Mouse (Mus musculus) hindbrain, postnatal 0 days (tissue): ENCODE results near the gene Inpp4b. TPM values are rescaled to one million over a fixed set of nuclear protein-coding genes. Genes with fewer than 3 reads are reported as not detected.

ENCODE experiments used
- ATAC-seq: fragments of 200-750 bp; cut with Nextera tagmentation; 2 replicates; pipeline ENCODE4 v1.8.0; 2017; ENCODE audit warnings: mild to moderate bottlenecking, moderate TSS enrichment, moderate library complexity
- DNase-seq: peaks from one replicate; pipeline ENCODE4 v3.0.0-alpha.2; 2015; ENCODE audit warnings: low spot score
- H3K27ac ChIP-seq: fragments of 300-500 bp; sonication (generic); 2 replicates; pipeline ENCODE4 v1.5.1; 2014; ENCODE audit warnings: mild to moderate bottlenecking
- H3K27me3 ChIP-seq: fragments of 300-500 bp; sonication (generic); 2 replicates; pipeline ENCODE4 v1.6.1; 2014; ENCODE audit warnings: low read length, mixed read lengths; ENCODE audit not compliant: insufficient read depth
- H3K36me3 ChIP-seq: fragments of 300-500 bp; sonication (generic); 2 replicates; pipeline ENCODE4 v1.6.1; 2014; ENCODE audit warnings: low read length, mixed read lengths; ENCODE audit not compliant: insufficient read depth
- H3K4me1 ChIP-seq: fragments of 300-500 bp; sonication (generic); 2 replicates; pipeline ENCODE4 v1.6.1; 2014; ENCODE audit warnings: antibody characterized with exemption, low read length, mixed read lengths; ENCODE audit not compliant: insufficient read depth
- H3K4me2 ChIP-seq: fragments of 300-500 bp; sonication (generic); 2 replicates; pipeline ENCODE4 v1.6.1; 2014; ENCODE audit warnings: low read depth, mild to moderate bottlenecking, low read length, moderate library complexity, mixed read lengths
- H3K4me3 ChIP-seq: fragments of 300-500 bp; sonication (generic); 2 replicates; pipeline ENCODE4 v1.5.1; 2014; ENCODE audit warnings: low read length
- H3K9ac ChIP-seq: fragments of 300-500 bp; sonication (generic); replicated peaks from 2 replicates; pipeline ENCODE4 v1.6.1; 2014; ENCODE audit warnings: mild to moderate bottlenecking, low read length, moderate library complexity, mixed read lengths
- H3K9me3 ChIP-seq: fragments of 300-500 bp; sonication (generic); 2 replicates; pipeline ENCODE4 v1.6.1; 2016; ENCODE audit warnings: low read length, mixed read lengths
- CTCF ChIP-seq: IDR thresholded peaks from 2 replicates; pipeline ENCODE4 v1.5.1; 2016; ENCODE audit warnings: antibody characterized with exemption, control low read depth, low read depth
- WGBS: fragments of 180-500 bp; shearing (Covaris S2); extraction: QIAGEN DNeasy Blood & Tissue Kit; methylation state at CpG from one replicate; pipeline ENCODE4 v1.1.7; 2014; 5-methylcytosine and 5-hydroxymethylcytosine counted together
- polyA plus RNA-seq: library from polyadenylated mRNA; unstranded; fragments of >200 nt; fragmentation: Nextera tagmentation; extraction: Ambion mirVana; gene quantifications from 2 replicates; pipeline ENCODE4 v1.2.1, GENCODE M21; 2015
- total RNA-seq: library from RNA; depleted of rRNA; stranded (reverse); fragments of >200 nt; gene quantifications from 2 replicates; pipeline ENCODE4 v1.2.3, GENCODE M21; 2014

Gene Inpp4b
- total and polyA plus RNA-seq, 2 experiments from 2014 or later, result 8.1 to 8.2 TPM

DNA sequence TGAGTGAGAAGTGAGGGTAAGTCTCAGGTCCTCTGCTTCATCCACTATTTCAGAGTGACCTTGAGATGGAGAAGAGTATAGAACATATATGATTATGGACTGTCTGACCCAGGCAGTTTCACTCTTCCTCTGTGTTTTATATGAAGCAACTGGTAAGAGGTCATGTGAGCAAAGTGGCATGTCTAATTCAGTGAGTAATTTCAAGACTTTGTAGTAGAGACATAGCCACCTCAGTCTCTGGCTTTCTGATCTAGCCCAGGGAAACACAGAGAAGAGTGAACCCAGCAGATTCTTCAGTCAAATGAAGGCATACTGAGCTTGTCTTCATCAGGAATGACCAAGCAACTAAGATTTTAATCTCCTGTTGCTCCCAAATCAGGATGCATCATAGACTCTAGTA lies 172.1 kb downstream of the Inpp4b start:
- TF ChIP-seq CTCF, result no peak
- no peak overlapping the region for H3K9ac ChIP-seq
- H3K27me3 ChIP-seq, result no peaks in the 10 kb centered on the region
- H3K9me3 ChIP-seq, result no peaks in the 10 kb centered on the region
- DNase-seq, result no peak
- no peak for ATAC-seq
- no peaks in the 10 kb centered on the region for H3K4me1 ChIP-seq
- no peak overlapping the region for H3K27ac ChIP-seq
- no peak overlapping the region for H3K4me3 ChIP-seq
- H3K36me3 ChIP-seq, result no peaks in the 10 kb centered on the region
- H3K4me2 ChIP-seq, result no peak overlapping the region

DNA sequence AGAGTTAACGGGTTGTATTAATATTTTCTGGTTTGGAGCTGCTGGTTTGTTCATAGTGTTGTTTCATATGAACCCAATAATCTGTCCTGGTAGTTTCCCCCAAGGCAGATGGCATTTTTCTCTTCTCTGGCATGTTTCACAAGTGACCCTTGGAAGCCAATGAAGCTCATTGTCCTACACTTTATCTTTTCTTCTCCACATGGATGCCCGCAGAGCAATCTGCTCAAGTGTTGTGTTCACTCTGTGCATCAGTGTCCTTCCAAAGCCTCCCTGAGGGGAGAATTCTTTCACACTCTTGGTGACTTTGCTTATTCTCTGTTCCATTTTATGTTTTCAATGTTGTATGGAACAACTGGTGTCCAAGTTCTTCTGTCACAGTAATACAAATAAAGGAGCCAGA lies 179.7 kb downstream of the Inpp4b start:
- no peak overlapping the region for H3K27ac ChIP-seq
- no peaks in the 10 kb centered on the region for H3K9me3 ChIP-seq
- H3K36me3 ChIP-seq, result no peaks in the 10 kb centered on the region
- no peak for TF ChIP-seq CTCF
- H3K27me3 ChIP-seq, result no peaks in the 10 kb centered on the region
- no peak overlapping the region for H3K4me3 ChIP-seq
- DNase-seq, result no peak
- no peak for ATAC-seq
- H3K4me1 ChIP-seq, result no peaks in the 10 kb centered on the region
- no peak overlapping the region for H3K9ac ChIP-seq
- 80% methylated on average over 2 of the region's 2 CpGs for WGBS
- H3K4me2 ChIP-seq, result no peak overlapping the region

DNA sequence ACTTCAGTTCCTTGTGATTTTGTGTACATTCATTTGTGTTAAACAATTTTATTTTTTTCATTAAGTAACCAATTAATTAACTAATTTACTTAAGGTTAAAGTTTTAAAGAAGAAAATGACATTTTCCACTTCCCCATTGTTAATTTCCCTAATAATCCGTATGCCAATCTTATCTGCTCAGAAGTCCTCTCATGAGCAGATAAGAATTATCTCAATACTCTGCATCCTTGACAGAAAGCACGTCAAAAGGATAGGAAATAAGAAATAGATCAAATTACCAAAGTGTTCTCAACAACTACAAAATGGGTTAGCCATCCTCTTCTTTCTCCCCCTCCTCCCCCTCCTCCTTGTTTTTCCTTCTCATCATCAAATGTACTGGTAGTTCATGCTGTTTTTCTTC lies 182.2 kb downstream of the Inpp4b start:
- no peak for TF ChIP-seq CTCF
- Histone ChIP-seq H3K4me3 (no peak overlapping the region), H3K9ac (no peak overlapping the region), H3K27ac (no peak overlapping the region), H3K4me2 (no peak overlapping the region), H3K36me3 (no peaks in the 10 kb centered on the region), H3K9me3 (no peaks in the 10 kb centered on the region), H3K27me3 (no peaks in the 10 kb centered on the region), H3K4me1 (no peaks in the 10 kb centered on the region)
- no peak for ATAC-seq
- no peak for DNase-seq
- 66% methylated on average over 2 of the region's 2 CpGs for WGBS

DNA sequence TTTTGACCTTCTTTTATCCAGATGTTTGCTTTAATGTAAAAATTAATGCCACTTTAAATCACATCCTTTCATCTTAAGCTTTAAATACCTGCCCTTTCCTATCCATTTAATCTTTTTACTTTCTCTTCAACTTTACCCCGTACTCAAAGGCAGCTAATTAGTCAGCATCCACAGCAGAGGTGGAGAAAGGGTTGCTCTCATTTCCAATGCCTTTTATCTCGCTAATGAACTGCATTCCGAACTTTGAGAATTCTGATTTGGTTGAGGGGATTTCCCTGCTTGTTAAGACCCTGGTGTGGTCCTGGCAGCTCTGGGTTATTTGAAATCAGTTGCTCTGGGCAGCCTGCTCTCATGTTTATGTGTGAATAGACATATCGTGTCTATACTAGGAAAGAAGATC lies 185.3 kb downstream of the Inpp4b start:
- H3K27me3 ChIP-seq, result no peaks in the 10 kb centered on the region
- H3K4me1 ChIP-seq, result no peaks in the 10 kb centered on the region
- 15% methylated on average over 4 of the region's 4 CpGs for WGBS
- DNase-seq, result no peak
- H3K36me3 ChIP-seq, result no peaks in the 10 kb centered on the region
- no peak overlapping the region for H3K4me3 ChIP-seq
- H3K9me3 ChIP-seq, result no peaks in the 10 kb centered on the region
- ATAC-seq, result no peak
- no peak overlapping the region for H3K4me2 ChIP-seq
- TF ChIP-seq CTCF, result no peak
- H3K9ac ChIP-seq, result no peak overlapping the region
- no peak overlapping the region for H3K27ac ChIP-seq

DNA sequence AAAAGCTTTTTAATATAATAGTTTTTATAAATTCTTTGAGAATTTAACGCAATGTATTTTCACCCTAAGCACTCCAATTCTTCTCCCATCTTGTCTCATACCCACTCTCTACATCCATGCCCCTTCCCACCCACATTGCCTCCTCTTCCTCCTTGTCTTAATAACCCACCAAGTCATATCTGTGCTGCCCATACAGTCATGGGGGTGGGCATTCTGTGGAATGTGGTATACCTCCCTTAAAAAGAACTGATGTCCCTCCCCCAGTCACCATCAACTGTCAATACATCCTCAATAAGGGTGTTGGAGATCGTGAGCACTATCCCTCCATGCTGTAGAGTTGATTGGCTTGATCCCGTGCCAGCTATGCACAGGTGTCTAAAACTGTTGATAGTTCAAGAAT lies 196.0 kb downstream of the Inpp4b start:
- Histone ChIP-seq H3K27ac (no peak overlapping the region), H3K4me1 (no peaks in the 10 kb centered on the region), H3K4me2 (no peak overlapping the region), H3K27me3 (no peaks in the 10 kb centered on the region), H3K9ac (no peak overlapping the region), H3K36me3 (no peaks in the 10 kb centered on the region), H3K9me3 (no peaks in the 10 kb centered on the region), H3K4me3 (no peak overlapping the region)
- WGBS, result 92% methylated on average over 3 of the region's 3 CpGs
- no peak for TF ChIP-seq CTCF
- DNase-seq (no peak), ATAC-seq (no peak)

DNA sequence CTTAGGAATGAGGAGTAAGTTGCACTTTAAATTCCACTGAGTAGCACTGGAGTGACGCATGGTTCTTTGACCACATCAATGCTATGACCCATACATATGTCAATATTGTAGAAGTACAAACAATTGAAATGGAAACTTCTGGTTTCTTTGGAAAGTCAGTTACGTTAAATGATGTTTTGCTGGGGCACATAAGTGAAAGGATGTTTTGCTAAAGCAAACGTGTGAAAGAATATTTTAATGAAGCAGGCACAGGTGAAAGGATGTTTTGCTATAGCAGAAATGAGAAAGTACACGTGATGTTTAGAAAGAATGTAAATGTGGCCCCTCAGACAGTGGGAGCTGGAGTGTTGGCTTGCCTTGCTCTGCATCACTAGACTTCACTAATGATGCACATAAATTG lies 216.2 kb downstream of the Inpp4b start:
- no peaks in the 10 kb centered on the region for H3K27me3 ChIP-seq
- no peak overlapping the region for H3K9ac ChIP-seq
- no peak for TF ChIP-seq CTCF
- WGBS, result 82% methylated on average over 4 of the region's 4 CpGs
- H3K36me3 ChIP-seq, result no peaks in the 10 kb centered on the region
- H3K4me2 ChIP-seq, result no peak overlapping the region
- no peak overlapping the region for H3K4me3 ChIP-seq
- no peak overlapping the region for H3K27ac ChIP-seq
- no peak for ATAC-seq
- no peaks in the 10 kb centered on the region for H3K4me1 ChIP-seq
- H3K9me3 ChIP-seq, result no peaks in the 10 kb centered on the region
- DNase-seq, result no peak

DNA sequence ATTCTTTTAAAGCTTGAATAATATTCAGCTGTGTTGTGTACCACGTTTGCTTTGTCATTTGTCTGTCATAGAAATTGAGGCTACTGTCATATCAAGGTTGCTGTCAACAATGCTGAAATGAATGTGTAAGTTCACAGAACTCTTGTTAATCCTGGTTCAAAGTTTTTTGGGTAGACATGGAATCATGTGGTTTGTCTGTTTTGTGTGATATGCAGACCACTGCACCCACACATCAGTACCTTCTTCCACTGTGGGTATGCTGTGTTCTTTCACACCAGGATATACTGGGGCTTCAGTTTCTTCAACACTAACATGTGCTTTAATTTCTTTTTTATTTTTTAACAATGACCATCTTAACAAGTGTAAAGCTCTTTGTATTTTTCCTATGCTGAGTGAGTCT lies 220.0 kb downstream of the Inpp4b start:
- no peaks in the 10 kb centered on the region for H3K4me1 ChIP-seq
- no peak overlapping the region for H3K4me2 ChIP-seq
- no peak overlapping the region for H3K27ac ChIP-seq
- ATAC-seq (no peak), DNase-seq (no peak)
- no peak overlapping the region for H3K9ac ChIP-seq
- TF ChIP-seq CTCF, result no peak
- WGBS, result 70% methylated on average over 1 of the region's 1 CpGs
- no peak overlapping the region for H3K4me3 ChIP-seq
- no peaks in the 10 kb centered on the region for H3K36me3 ChIP-seq
- H3K27me3 ChIP-seq, result no peaks in the 10 kb centered on the region
- H3K9me3 ChIP-seq, result no peaks in the 10 kb centered on the region

DNA sequence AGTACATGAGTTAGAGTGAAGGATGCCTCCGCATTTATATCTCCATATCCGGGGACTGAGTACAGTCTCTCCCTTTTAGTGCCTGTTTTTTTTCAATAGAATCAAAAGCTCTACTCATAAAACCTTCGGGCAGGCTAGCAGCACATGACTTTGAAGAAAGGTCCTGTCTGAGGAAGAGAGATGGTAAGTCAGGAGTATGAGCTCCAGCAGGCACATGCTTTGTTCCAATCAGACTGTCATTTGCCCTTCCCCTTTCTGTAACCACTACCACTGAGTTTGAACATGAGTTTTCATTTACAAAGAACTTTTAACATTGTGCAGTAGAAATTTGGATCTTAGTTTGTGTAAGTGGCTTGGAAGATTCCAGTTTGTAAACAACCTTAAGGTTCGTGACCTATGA lies 223.1 kb downstream of the Inpp4b start:
- 94% methylated on average over 4 of the region's 4 CpGs for WGBS
- no peaks in the 10 kb centered on the region for H3K4me1 ChIP-seq
- ATAC-seq (no peak), DNase-seq (no peak)
- H3K27ac ChIP-seq, result no peak overlapping the region
- H3K4me3 ChIP-seq, result no peak overlapping the region
- H3K9ac ChIP-seq, result no peak overlapping the region
- H3K4me2 ChIP-seq, result no peak overlapping the region
- TF ChIP-seq CTCF, result no peak
- no peaks in the 10 kb centered on the region for H3K27me3 ChIP-seq
- H3K36me3 ChIP-seq, result no peaks in the 10 kb centered on the region
- H3K9me3 ChIP-seq, result no peaks in the 10 kb centered on the region
